Mouse (Mus musculus) v-Abl transformed pro-B cells (cell line): ENCODE data around the gene Hyal1.

Experiments used
- in situ Hi-C, 2 experiments: fragments of 400-800 bp; cut with MboI; formaldehyde crosslinking; loops; one replicate each; pipeline ENCODE4 v1.15.1; 2025; ENCODE audit not compliant: unreplicated experiment in 2 of 2

Hyal1 gene

GRCm38 (mm10) chr9:107627387-107628255 is 50.9 kb downstream of the Hyal1 start:
- in situ Hi-C loops: loop anchor here in 1 of 2 experiments (25.0 kb wide), 1 partner anchor 435 kb away; the partner anchor contains the start of gene Amigo3

- in situ Hi-C loops: loop anchor here in 1 of 2 experiments (25.0 kb wide), 1 partner anchor 433 kb away; the partner anchor contains the start of gene Amigo3
Observed at GRCm38 (mm10) chr9:107628721-107629410, 52.1 kb downstream of the Hyal1 start.

GRCm38 (mm10) chr9:107629411-107629730 is 52.6 kb downstream of the Hyal1 start:
- in situ Hi-C loops: loop anchor here in 1 of 2 experiments (25.0 kb wide), 1 partner anchor 433 kb away; the partner anchor contains the start of gene Amigo3

GRCm38 (mm10) chr9:107629901-107630425 is 53.2 kb downstream of the Hyal1 start:
- in situ Hi-C loops: loop anchor here in 1 of 2 experiments (25.0 kb wide), 1 partner anchor 432 kb away; the partner anchor contains the start of gene Amigo3

- in situ Hi-C loops: loop anchor here in 1 of 2 experiments (25.0 kb wide), 1 partner anchor 432 kb away; the partner anchor contains the start of gene Amigo3
Observed at GRCm38 (mm10) chr9:107630576-107630975, 53.8 kb downstream of the Hyal1 start.
